Mouse (Mus musculus) embryonic facial prominence, embryonic 12.5 days (tissue): Measurements from ENCODE around the gene Galp. TPM values are rescaled to one million over a fixed set of nuclear protein-coding genes. Genes with fewer than 3 reads are reported as not detected.

Experiments
- ATAC-seq: fragments of 200-750 bp; cut with Nextera tagmentation; 2 replicates; pipeline ENCODE4 v1.8.0; 2017; ENCODE audit not compliant: insufficient number of reproducible peaks, insufficient read depth, low FRiP score, low TSS enrichment
- H3K27ac ChIP-seq: fragments of 300-500 bp; sonication (generic); 2 replicates; pipeline ENCODE4 v1.5.1; 2016; ENCODE audit warnings: mild to moderate bottlenecking
- H3K27me3 ChIP-seq: fragments of 300-500 bp; sonication (generic); 2 replicates; pipeline ENCODE4 v1.6.1; 2016; ENCODE audit warnings: mild to moderate bottlenecking, moderate library complexity
- H3K36me3 ChIP-seq: fragments of 300-500 bp; sonication (generic); 2 replicates; pipeline ENCODE4 v1.6.1; 2016; ENCODE audit warnings: mild to moderate bottlenecking
- H3K4me1 ChIP-seq: fragments of 300-500 bp; sonication (generic); 2 replicates; pipeline ENCODE4 v1.6.1; 2016
- H3K4me2 ChIP-seq: fragments of 300-500 bp; sonication (generic); replicated peaks from 2 replicates; pipeline ENCODE4 v1.6.1; 2016; ENCODE audit warnings: mild to moderate bottlenecking, moderate library complexity
- H3K4me3 ChIP-seq: fragments of 300-500 bp; sonication (generic); 2 replicates; pipeline ENCODE4 v1.5.1; 2016; ENCODE audit warnings: mild to moderate bottlenecking
- H3K9ac ChIP-seq: fragments of 300-500 bp; sonication (generic); 2 replicates; pipeline ENCODE4 v1.6.1; 2016; ENCODE audit warnings: mild to moderate bottlenecking, moderate library complexity
- H3K9me3 ChIP-seq: fragments of 300-500 bp; sonication (generic); 2 replicates; pipeline ENCODE4 v1.6.1; 2016; ENCODE audit warnings: mild to moderate bottlenecking, moderate library complexity
- WGBS: fragments of 180-500 bp; shearing (Covaris S2); methylation state at CpG from one replicate; pipeline ENCODE4 v1.1.7; 2016; 5-methylcytosine and 5-hydroxymethylcytosine counted together
- polyA plus RNA-seq: library from polyadenylated mRNA; unstranded; fragments of >200 nt; fragmentation: Nextera tagmentation; extraction: Ambion mirVana; gene quantifications from 2 replicates; pipeline ENCODE4 v1.2.1, GENCODE M21; 2016

Galp gene
- polyA plus RNA-seq, 1 experiment from 2014 or later: not detected

DNA sequence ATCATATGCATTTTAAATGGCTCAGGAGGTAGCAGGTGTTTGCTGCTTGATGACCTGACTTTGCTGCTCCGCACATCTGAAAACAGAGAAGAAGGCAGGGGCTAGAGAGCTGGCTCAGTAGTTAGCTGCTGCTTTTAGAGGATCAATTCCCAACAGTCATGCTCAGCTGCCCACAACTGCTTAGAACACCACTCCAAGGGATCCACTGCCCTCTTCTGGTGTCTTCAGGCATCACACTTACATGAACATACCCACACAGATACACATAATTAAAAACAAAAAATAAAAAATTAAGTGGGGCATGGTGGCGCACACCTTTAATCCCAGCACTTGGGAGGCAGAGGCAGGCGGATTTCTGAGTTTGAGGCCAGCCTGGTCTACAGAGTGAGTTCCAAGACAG is 65.2 kb downstream of the Galp start:
- no peaks in the 10 kb centered on the region for H3K4me1 ChIP-seq
- H3K4me3 ChIP-seq: no peak overlapping the region
- no peaks in the 10 kb centered on the region for H3K27me3 ChIP-seq
- H3K9ac ChIP-seq: no peak overlapping the region
- no peaks in the 10 kb centered on the region for H3K9me3 ChIP-seq
- no peaks in the 10 kb centered on the region for H3K36me3 ChIP-seq
- no peak overlapping the region for H3K4me2 ChIP-seq
- no peak overlapping the region for H3K27ac ChIP-seq
- 81% methylated on average over 3 of the region's 3 CpGs for WGBS
- no peak for ATAC-seq

DNA sequence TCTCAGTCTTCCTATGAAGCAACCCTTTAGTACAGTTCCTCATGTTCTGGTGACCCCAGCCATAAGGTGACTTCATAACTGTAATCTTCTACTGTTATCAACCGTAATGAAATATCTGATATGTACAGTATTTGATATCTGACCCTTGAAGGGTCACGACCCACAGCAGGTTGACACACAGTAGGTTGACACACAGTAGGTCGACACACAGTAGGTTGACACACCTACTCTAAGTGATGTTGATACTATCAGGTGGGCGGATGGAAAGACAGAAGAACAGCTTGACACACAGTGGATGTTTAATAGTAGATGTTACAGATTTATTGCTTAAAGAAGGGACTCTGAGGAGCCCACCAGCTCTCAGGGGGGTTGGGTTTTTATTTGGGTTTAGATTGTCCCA is 66.1 kb downstream of the Galp start:
- ATAC-seq: no peak
- Histone ChIP-seq H3K4me1 (no peaks in the 10 kb centered on the region), H3K27ac (no peak overlapping the region), H3K27me3 (no peaks in the 10 kb centered on the region), H3K9me3 (no peaks in the 10 kb centered on the region), H3K4me2 (no peak overlapping the region), H3K36me3 (no peaks in the 10 kb centered on the region), H3K9ac (no peak overlapping the region), H3K4me3 (no peak overlapping the region)
- WGBS: 78% methylated on average over 4 of the region's 4 CpGs

DNA sequence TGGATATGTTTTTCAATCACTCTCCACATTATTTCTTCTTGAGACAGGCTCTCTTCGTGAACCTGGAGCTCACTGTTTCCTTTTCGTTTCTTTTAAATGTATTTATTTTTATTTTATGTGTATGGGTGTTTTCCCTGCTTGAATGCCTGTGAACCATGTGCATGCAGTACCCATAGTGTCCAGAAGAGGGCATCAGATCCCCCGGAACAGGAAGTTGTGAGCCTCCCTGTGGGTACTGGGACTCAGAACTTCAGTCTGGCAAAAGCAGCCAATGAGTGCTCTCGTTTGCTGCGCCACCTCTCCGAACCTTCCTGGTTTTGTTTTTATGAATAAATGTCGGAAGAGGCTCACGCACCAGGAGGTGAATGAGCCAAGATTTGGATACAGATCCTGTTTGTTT is 68.8 kb downstream of the Galp start:
- Histone ChIP-seq H3K36me3 (no peaks in the 10 kb centered on the region), H3K27ac (no peak overlapping the region), H3K4me1 (no peaks in the 10 kb centered on the region), H3K27me3 (no peaks in the 10 kb centered on the region), H3K9ac (no peak overlapping the region), H3K9me3 (no peaks in the 10 kb centered on the region), H3K4me3 (no peak overlapping the region), H3K4me2 (no peak overlapping the region)
- ATAC-seq: no peak
- WGBS: 65% methylated on average over 8 of the region's 8 CpGs

Other genes starting within 250 kb of the Galp start
- not detected in 2 replicates for gene Vmn1r65, start 186.1 kb upstream of the Galp start, polyA plus RNA-seq
- gene Nlrp4c, start 151.9 kb upstream of the Galp start, polyA plus RNA-seq: not detected in 2 replicates
- 31.9 and 33.8 TPM in 2 replicates for gene Zfp787, start 41.1 kb upstream of the Galp start, polyA plus RNA-seq
- 80.2 and 80.4 TPM in 2 replicates for gene Zfp444, start 24.9 kb upstream of the Galp start, polyA plus RNA-seq
- not detected in 2 replicates for gene Zscan5b, start 25.2 kb downstream of the Galp start, polyA plus RNA-seq
- not detected in 2 replicates for gene Epp13, start 55.6 kb downstream of the Galp start, polyA plus RNA-seq
- gene Zfp667, start 89.5 kb downstream of the Galp start, polyA plus RNA-seq: 6.4 and 8.4 TPM in 2 replicates
- 8.6 and 9.4 TPM in 2 replicates for gene Zfp583, start 134.2 kb downstream of the Galp start, polyA plus RNA-seq
- 3.1 and 3.2 TPM in 2 replicates for gene Gm3854, start 146.7 kb downstream of the Galp start, polyA plus RNA-seq
- 2.7 and 2.8 TPM in 2 replicates for gene Zfp78, start 166.2 kb downstream of the Galp start, polyA plus RNA-seq
- 12.6 and 13.1 TPM in 2 replicates for gene Zfp28, start 186.2 kb downstream of the Galp start, polyA plus RNA-seq
- 0.20 TPM in 1 of 2 replicates, not detected in the other for gene Smim17, start 201.6 kb downstream of the Galp start, polyA plus RNA-seq
- 0.05 TPM in 1 of 2 replicates, not detected in the other for gene Gm20715, start 213.2 kb downstream of the Galp start, polyA plus RNA-seq
- gene Olfr1344, start 241.6 kb downstream of the Galp start, polyA plus RNA-seq: not detected in 2 replicates